Mouse (Mus musculus) intestine, embryonic 14.5 days (tissue): ENCODE measurements around the gene E130114P18Rik. TPM values are rescaled to one million over a fixed set of nuclear protein-coding genes. Genes with fewer than 3 reads are reported as not detected.

ENCODE experiments used
- ATAC-seq: fragments of 200-750 bp; cut with Nextera tagmentation; replicated peaks from 2 replicates; pipeline ENCODE4 v1.8.0; 2017; ENCODE audit warnings: low read depth, moderate number of reproducible peaks, moderate TSS enrichment, moderate library complexity; ENCODE audit not compliant: low FRiP score, low TSS enrichment
- DNase-seq: peaks from one replicate; pipeline ENCODE4 v3.0.0-alpha.2; 2018; ENCODE audit warnings: low spot score
- H3K27ac ChIP-seq: fragments of 300-500 bp; sonication (generic); 2 replicates; pipeline ENCODE4 v1.5.1; 2014; ENCODE audit warnings: low read depth, mild to moderate bottlenecking, control low read depth
- H3K27me3 ChIP-seq: fragments of 300-500 bp; sonication (generic); replicated peaks from 2 replicates; pipeline ENCODE4 v1.6.1; 2014; ENCODE audit warnings: low read length, control low read depth; ENCODE audit not compliant: control insufficient read depth, insufficient read depth
- H3K36me3 ChIP-seq: fragments of 300-500 bp; sonication (generic); 2 replicates; pipeline ENCODE4 v1.6.1; 2014; ENCODE audit warnings: low read length, control low read depth; ENCODE audit not compliant: control insufficient read depth, insufficient read depth
- H3K4me1 ChIP-seq: fragments of 300-500 bp; sonication (generic); replicated peaks from 2 replicates; pipeline ENCODE4 v1.6.1; 2014; ENCODE audit warnings: low read length, control low read depth, mixed read lengths; ENCODE audit not compliant: control insufficient read depth, insufficient read depth
- H3K4me2 ChIP-seq: fragments of 300-500 bp; sonication (generic); 2 replicates; pipeline ENCODE4 v1.6.1; 2014; ENCODE audit warnings: low read length
- H3K4me3 ChIP-seq: fragments of 300-500 bp; sonication (generic); 2 replicates; pipeline ENCODE4 v1.5.1; 2014; ENCODE audit warnings: low read depth, low read length, control low read depth, mixed read lengths
- H3K9ac ChIP-seq: fragments of 300-500 bp; sonication (generic); 2 replicates; pipeline ENCODE4 v1.6.1; 2014; ENCODE audit warnings: mild to moderate bottlenecking, low read length
- H3K9me3 ChIP-seq: fragments of 300-500 bp; sonication (generic); 2 replicates; pipeline ENCODE4 v1.6.1; 2016; ENCODE audit warnings: low read length, control low read depth; ENCODE audit not compliant: control insufficient read depth
- WGBS: fragments of 180-500 bp; shearing (Covaris S2); extraction: QIAGEN DNeasy Blood & Tissue Kit; methylation state at CpG from one replicate; pipeline ENCODE4 v1.1.7; 2014; 5-methylcytosine and 5-hydroxymethylcytosine counted together
- polyA plus RNA-seq: library from polyadenylated mRNA; unstranded; fragments of >200 nt; fragmentation: Nextera tagmentation; extraction: Ambion mirVana; gene quantifications from 2 replicates; pipeline ENCODE4 v1.2.1, GENCODE M21; 2014

The E130114P18Rik gene
- polyA plus RNA-seq, 1 experiment from 2014 or later, result 5.2 TPM

DNA sequence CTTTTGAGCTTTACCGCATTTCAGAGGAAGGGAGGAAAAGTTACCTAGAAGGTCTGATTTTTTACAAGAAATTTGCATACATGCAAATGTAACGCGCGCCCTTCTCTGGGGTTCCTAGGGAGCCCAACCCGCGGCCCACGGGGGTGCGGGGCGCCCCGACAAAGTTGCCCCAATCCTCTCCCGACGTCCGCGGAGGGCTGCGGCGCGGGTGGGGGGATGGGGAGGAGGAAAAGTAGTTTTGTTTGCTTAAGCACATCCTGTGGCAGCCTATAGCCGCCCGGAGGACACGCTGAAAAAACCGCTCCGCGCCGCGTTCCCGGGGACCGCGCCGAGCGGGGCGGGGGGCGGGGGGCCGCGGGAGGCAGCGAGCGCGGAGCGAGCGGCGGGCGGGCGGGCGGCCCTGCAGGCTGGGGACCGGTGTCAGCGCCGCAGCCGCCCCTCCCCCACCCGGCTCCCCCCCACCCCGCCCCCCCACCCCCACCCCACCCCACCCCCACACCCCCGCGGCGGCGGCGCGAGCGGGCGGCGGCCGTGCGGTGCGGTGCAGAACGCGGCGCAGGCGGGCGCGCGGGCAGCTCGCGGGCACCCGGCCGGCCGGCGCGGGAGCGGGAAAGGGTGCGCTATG is 685 bp downstream of the E130114P18Rik start:
- Histone ChIP-seq H3K4me3 (peak overlapping the region; percentile 82), H3K4me2 (peak overlapping the region; percentile 79), H3K27ac (peak overlapping the region; percentile 92), H3K4me1 (peaks cover 17% of the 10 kb centered on the region), H3K27me3 (no peaks in the 10 kb centered on the region), H3K9me3 (no peaks in the 10 kb centered on the region), H3K36me3 (no peaks in the 10 kb centered on the region), H3K9ac (peak overlapping the region; percentile 99)
- peak; percentile 33 for ATAC-seq
- 1% methylated on average over 40 of the region's 77 CpGs for WGBS
- DNase-seq, result no peak

- peaks cover 17% of the 10 kb centered on the region for H3K4me1 ChIP-seq
- H3K36me3 ChIP-seq, result no peaks in the 10 kb centered on the region
- no peak for ATAC-seq
- H3K27me3 ChIP-seq, result no peaks in the 10 kb centered on the region
- under 1% methylated on average over 10 of the region's 10 CpGs for WGBS
- no peaks in the 10 kb centered on the region for H3K9me3 ChIP-seq
- H3K27ac ChIP-seq, result peak overlapping the region; percentile 92
- peak overlapping the region; percentile 99 for H3K9ac ChIP-seq
- H3K4me3 ChIP-seq, result peak overlapping the region; percentile 82
- peak overlapping the region; percentile 79 for H3K4me2 ChIP-seq
- DNase-seq, result peak; percentile 84
These were observed 1.3 kb downstream of the E130114P18Rik start for GRCm38 (mm10) chr4:97776388-97777080.

DNA sequence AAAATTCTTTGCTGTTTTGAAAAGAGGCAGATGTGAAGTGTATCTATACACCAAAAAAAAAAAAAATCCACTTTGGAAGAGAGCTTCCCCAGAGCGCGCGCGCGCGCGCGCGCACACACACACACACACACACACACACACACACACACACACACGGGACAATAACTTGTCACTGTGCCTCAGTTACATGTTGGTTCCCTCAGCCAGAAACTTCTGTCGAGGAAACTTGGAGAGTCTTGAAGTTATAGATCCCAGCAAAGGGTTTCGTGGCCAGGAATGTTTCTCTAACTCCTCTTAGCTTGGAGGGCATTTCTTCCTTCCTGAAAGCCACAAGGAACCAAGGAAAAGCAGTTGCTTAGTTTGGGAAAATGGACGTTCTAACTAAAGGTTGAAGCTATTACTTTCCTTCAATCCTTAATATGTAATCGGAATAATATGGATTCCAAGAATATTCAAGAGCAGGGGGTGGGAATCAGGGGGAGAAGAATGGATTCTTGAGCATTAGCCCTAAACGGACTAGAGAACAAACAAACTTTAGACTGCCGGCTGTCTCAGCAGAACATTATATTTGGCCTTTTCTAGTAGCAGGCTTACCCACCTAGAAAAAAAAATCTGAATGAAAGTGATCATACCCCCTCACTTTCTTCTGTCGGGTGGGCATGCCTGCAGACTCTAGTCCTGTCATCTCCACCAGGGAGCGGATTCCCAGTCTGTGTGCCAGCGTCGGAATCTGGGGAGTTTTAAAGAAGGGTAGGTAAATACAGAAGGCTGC is 2.2 kb downstream of the E130114P18Rik start:
- 1% methylated on average over 20 of the region's 20 CpGs for WGBS
- H3K4me2 ChIP-seq, result peak overlapping the region; percentile 79
- peak overlapping the region; percentile 92 for H3K27ac ChIP-seq
- H3K9me3 ChIP-seq, result no peaks in the 10 kb centered on the region
- peak overlapping the region; percentile 82 for H3K4me3 ChIP-seq
- H3K9ac ChIP-seq, result peak overlapping the region; percentile 99
- H3K27me3 ChIP-seq, result no peaks in the 10 kb centered on the region
- ATAC-seq (no peak), DNase-seq (no peak)
- H3K36me3 ChIP-seq, result no peaks in the 10 kb centered on the region
- peaks cover 15% of the 10 kb centered on the region for H3K4me1 ChIP-seq

DNA sequence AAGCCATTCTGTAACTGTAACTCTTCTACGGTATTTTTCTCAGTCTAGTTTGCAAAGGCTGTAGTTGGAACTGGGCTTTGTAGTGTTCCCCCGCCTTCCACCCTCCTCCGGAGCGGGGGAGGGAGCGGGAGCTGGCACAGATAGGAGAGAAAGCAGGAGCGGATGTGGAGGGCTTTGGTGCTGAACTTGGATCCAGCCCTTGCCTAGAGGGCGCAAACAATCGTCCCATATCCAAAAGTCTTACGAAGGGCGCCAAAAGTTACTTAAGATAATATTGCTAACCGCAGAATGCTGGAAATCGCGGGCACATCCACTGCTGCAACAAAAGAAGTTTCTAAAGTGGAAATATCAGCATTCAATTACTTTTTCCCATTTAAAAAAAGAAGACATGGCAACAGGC is 2.8 kb downstream of the E130114P18Rik start:
- DNase-seq (peak; percentile 80), ATAC-seq (no peak)
- H3K27ac ChIP-seq, result peak overlapping the region; percentile 92
- H3K9ac ChIP-seq, result peak overlapping the region; percentile 99
- no peaks in the 10 kb centered on the region for H3K9me3 ChIP-seq
- 0% methylated on average over 13 of the region's 13 CpGs for WGBS
- H3K36me3 ChIP-seq, result no peaks in the 10 kb centered on the region
- peak overlapping the region; percentile 82 for H3K4me3 ChIP-seq
- H3K4me1 ChIP-seq, result peaks cover 14% of the 10 kb centered on the region
- peak overlapping the region; percentile 79 for H3K4me2 ChIP-seq
- H3K27me3 ChIP-seq, result no peaks in the 10 kb centered on the region

DNA sequence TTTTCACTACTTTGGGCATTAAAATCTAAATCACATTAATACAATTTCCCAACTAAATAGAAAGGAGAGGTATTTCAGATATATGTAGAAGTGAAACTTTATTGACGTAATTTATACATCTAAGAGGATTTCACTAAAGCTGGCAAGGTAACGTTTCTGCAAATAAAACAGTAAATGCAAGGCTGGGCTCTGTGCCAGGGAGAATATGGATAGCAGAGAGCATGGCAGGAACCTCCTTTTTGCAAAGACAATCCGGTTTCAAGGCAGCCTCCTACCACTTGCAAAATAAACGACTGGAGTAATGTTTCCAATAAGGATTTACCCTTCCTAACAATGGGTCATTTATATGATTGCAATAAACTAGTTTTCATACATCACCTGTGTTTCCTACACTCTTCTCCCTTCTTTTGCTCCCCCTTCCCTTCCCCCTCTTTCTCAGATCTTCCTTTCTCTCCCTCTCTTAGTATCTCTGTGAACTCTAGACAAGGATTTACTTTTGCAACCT is 3.4 kb downstream of the E130114P18Rik start:
- H3K4me3 ChIP-seq, result peak overlapping the region; percentile 82
- H3K36me3 ChIP-seq, result no peaks in the 10 kb centered on the region
- H3K9ac ChIP-seq, result peak overlapping the region; percentile 99
- H3K27me3 ChIP-seq, result no peaks in the 10 kb centered on the region
- H3K4me1 ChIP-seq, result peaks cover 12% of the 10 kb centered on the region
- H3K27ac ChIP-seq, result peak overlapping the region; percentile 92
- peak overlapping the region; percentile 79 for H3K4me2 ChIP-seq
- H3K9me3 ChIP-seq, result no peaks in the 10 kb centered on the region
- ATAC-seq, result no peak
- 10% methylated on average over 4 of the region's 4 CpGs for WGBS
- DNase-seq, result no peak

GRCm38 (mm10) chr4:97773791-97774190 is 4.1 kb downstream of the E130114P18Rik start:
- Histone ChIP-seq H3K4me2 (peak overlapping the region; percentile 79), H3K9ac (no peak overlapping the region), H3K27me3 (no peaks in the 10 kb centered on the region), H3K9me3 (no peaks in the 10 kb centered on the region), H3K4me3 (peak overlapping the region; percentile 57), H3K4me1 (peaks cover 12% of the 10 kb centered on the region), H3K27ac (peak overlapping the region; percentile 91), H3K36me3 (no peaks in the 10 kb centered on the region)
- WGBS, result 71% methylated on average over 2 of the region's 2 CpGs
- ATAC-seq (no peak), DNase-seq (peak; percentile 46)

DNA sequence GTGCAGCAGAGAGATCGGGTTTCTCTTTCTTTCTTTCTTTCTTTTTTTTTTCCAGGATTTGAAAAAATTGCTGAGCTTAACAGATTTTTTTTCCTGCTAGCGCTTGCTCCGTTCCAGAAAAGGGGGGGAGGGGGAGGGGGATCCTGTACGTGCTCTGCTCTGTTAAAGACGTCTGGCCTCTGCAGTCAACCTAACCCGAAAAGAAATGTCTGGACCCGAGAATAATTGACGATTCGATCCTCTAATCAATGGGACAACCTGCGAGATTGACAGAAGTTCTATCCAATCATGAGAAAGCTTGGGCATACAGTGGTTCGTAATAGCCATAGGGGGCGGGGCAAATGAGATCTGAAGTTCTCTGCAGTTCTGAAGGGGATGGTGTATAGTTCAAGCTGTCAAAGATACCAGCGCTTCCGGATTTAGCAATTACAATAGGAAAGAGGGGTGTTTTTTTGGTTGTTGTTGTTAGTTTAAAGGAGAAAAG is 4.7 kb downstream of the E130114P18Rik start:
- Histone ChIP-seq H3K27me3 (no peaks in the 10 kb centered on the region), H3K36me3 (no peaks in the 10 kb centered on the region), H3K9ac (peak overlapping the region; percentile 60), H3K4me3 (peak overlapping the region; percentile 57), H3K4me2 (peak overlapping the region; percentile 79), H3K27ac (peak overlapping the region; percentile 91), H3K9me3 (no peaks in the 10 kb centered on the region), H3K4me1 (peaks cover 12% of the 10 kb centered on the region)
- under 1% methylated on average over 14 of the region's 14 CpGs for WGBS
- DNase-seq (peak; percentile 88), ATAC-seq (peak; percentile 66)

GRCm38 (mm10) chr4:97772641-97773040 is 5.2 kb downstream of the E130114P18Rik start, which contains the start of gene Nfia:
Gene Nfia (plus strand): TSS chr4:97772734.
- peak within 1 kb of the TSS; percentile 60 for H3K9ac ChIP-seq
- no peak for DNase-seq
- ATAC-seq, result no peak
- peak within 1 kb of the TSS; percentile 79 for H3K4me2 ChIP-seq
- no peaks in the 10 kb centered on the region for H3K9me3 ChIP-seq
- no peaks in the 10 kb centered on the region for H3K27me3 ChIP-seq
- H3K36me3 ChIP-seq, result no peaks in the 10 kb centered on the region
- peak within 1 kb of the TSS; percentile 91 for H3K27ac ChIP-seq
- peak within 1 kb of the TSS; percentile 57 for H3K4me3 ChIP-seq
- 0% methylated on average over 9 of the region's 9 CpGs for WGBS
- H3K4me1 ChIP-seq, result peaks cover 12% of the 10 kb centered on the region
